Mouse (Mus musculus) embryo, embryonic 10.5 days (tissue): ENCODE data around the gene Stx11.
A peak's percentile ranks its signal among the peaks of the same experiment; 100 is the strongest.
"Not testable (repeated sequence)": the region's sequence is repeated elsewhere in the genome, so short reads cannot be mapped to it uniquely, and the experiment has no call there.

Experiments used
- DNase-seq: peaks from one replicate; pipeline ENCODE4 v3.0.0-alpha.2; 2015; ENCODE audit warnings: low spot score

Stx11 gene

DNA sequence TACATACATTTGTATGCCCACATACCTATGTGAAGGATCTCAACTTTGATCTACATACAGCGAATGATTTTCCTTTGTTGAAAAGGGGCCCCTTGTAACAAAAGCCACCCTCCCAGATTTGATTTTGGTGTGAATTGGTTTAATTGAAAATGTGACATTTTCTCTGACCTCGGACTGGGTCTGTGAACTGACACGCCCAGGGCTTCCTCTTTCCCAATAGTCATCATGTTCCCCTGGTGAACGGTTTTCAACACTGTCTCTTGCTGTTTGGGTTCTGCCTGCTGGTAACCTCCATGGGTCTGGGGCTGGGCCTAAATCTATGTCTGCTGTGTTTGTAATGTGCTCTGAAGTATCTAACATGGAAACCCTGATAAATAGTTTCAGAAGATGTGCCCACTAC lies 6.8 kb downstream of the Stx11 start:
- DNase-seq, result no peak

GRCm38 (mm10) chr10:12955831-12956230 lies 8.3 kb downstream of the Stx11 start:
- DNase-seq, result no peak

- not testable (repeated sequence) for DNase-seq
Observed at GRCm38 (mm10) chr10:12951358-12951757, 12.7 kb downstream of the Stx11 start.

DNA sequence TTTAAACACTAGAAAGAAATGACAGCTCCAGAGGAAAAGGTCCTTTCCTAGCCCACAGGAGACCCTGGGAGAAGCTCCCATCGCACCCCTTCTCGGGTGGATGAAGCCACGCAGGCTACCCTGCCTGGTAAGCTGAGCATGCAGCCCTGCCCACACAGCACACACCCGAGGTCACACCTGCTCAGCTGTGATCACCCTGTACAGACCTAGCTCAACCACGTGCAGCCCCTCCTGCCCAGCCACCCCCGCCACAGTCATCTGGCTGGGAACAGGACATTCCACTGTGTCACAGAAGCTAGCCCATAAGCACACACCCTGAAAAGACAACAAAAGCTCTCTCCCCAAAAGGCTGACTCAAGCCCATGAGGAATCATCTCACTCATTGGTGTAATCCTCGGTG lies 14.8 kb downstream of the Stx11 start:
- DNase-seq, result no peak

DNA sequence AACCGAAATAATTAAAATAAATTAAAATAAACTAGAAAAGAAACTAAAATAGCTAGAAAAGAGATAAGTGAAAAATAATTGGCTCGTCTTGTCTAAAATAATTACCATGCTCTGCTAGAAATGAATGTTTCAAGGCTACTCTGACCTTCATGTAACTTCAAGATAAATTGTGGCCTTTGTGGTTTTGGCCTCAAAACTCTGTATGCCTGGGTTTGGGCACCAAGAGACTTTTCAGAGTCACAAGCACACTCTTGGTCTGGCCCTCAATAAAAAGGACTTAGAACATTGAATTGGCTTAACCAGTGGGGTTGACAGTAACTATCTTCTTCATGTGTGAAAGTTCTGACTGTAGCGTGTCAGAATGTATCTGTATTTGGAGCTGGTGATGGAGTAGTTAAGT lies 16.5 kb downstream of the Stx11 start:
- no peak for DNase-seq

- DNase-seq, result peak; percentile 71
Observed at GRCm38 (mm10) chr10:12941018-12941761, 22.9 kb downstream of the Stx11 start.

DNA sequence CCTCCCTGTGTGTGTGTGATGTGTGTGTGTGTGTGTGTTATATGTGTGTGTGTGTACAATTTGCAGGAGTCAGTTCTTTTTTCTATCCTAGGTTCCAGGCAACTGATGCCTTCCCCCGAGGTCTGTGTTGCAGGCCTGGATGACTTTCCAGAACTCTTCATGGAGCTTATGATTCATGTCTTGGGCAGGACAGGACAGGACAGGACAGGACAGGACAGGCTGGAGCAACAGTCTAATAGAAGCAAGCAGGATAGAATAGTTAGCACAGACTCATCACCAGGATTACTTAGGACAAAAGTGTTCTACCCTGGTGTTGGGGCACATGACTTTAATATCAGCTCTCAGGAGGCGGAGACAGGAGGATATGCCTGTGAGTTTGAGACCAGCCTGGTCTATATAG lies 25.3 kb downstream of the Stx11 start:
- DNase-seq, result no peak

GRCm38 (mm10) chr10:12936079-12936478 lies 28.0 kb downstream of the Stx11 start:
- no peak for DNase-seq

DNA sequence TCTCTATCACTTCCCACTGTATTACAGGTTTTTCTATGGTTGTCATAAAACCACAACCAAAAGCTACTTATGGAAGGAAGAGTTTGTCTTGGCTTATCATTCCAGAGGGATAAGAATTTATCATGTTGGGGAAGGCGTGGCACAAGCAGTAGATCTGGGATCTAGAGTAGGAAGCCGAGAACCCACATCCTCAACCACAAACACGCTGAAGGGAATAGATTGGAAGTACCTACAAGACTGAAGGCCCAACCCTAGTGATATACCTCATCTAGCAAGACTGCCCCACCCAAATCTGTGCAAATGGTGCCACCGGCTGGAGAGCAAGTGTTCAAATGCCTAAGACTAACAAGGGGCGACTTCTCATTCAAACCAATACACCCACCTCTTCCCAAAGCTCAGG lies 28.5 kb downstream of the Stx11 start:
- no peak for DNase-seq

- no peak for DNase-seq
Observed at GRCm38 (mm10) chr10:12931492-12932400, 32.4 kb downstream of the Stx11 start.

- no peak for DNase-seq
Observed at GRCm38 (mm10) chr10:12930351-12930905, 33.7 kb downstream of the Stx11 start.

GRCm38 (mm10) chr10:12929857-12930174 lies 34.3 kb downstream of the Stx11 start:
- no peak for DNase-seq

- DNase-seq, result no peak
Observed at GRCm38 (mm10) chr10:12929149-12929856, 34.8 kb downstream of the Stx11 start.

GRCm38 (mm10) chr10:12928193-12928592 lies 35.9 kb downstream of the Stx11 start:
- no peak for DNase-seq

DNA sequence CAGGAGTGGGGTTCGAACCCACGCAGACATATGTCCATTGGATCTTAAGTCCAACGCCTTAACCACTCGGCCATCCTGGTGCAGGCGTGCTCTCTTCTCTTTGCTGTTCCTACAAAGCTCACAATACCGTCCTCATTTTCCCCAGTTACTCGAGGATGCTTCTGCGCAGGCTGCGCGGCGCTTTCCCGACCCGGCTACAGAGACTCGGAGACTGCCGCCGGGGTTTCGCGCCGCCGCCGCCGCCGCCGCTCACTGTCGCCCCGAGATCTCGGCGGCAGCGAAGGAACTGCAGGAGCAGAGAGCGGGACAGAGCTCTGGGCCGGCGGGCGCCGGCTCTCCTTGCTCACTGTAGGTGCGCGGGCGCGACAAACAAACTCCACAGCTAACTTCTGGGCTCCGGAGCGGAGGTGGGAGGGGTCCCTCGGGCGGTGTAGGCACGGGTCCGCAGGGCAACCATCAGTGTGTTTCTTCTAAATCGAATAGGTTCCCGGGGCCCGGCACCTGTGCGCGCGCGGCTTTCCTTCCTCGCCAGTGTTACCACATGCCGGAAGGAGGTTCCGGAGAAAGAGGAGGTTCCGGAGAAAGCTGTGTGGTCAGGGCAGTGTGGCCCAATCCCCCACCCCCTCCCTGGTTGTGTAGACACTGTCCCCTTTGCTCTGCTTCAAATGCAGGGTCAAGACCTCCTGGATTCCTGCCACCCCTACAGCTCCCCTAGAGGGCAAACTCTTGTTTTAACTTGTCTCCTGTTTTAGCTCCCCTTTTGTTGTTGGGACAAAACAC lies 41.3 kb downstream of the Stx11 start:
- DNase-seq, result peak; percentile 99

DNA sequence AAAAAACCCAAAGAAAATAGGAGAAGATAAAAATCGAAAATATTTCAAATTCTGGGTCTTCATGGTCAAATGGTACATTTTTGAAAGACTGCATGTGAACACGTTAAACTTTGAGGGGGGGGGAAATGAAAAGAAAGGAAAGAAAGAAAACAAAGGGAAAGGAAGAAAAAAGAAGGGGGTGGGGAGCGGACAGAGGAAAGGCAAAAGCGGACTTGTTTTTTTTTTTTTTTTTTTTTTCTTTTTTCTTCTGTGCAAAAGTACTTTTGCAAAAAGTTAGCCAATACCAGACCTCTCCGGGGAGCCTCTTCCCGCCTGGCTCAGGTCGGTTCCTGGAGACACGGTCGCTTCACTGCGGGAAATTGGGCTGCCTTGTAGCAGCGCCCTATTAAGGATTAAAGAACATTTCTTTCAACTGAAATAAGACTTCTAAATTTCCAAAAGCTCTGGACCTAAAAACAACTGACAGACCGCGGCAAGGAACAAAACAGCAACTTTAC lies 42.0 kb downstream of the Stx11 start:
- DNase-seq, result no peak

- DNase-seq, result peak; percentile 50
Observed at GRCm38 (mm10) chr10:12921551-12922040, 42.5 kb downstream of the Stx11 start.

GRCm38 (mm10) chr10:12919287-12919686 lies 44.8 kb downstream of the Stx11 start:
- DNase-seq, result peak; percentile 73

- DNase-seq, result peak; percentile 53
Observed at GRCm38 (mm10) chr10:12917626-12918025, 46.5 kb downstream of the Stx11 start.

- DNase-seq, result no peak
Observed at GRCm38 (mm10) chr10:12916376-12916775, 47.7 kb downstream of the Stx11 start.

DNA sequence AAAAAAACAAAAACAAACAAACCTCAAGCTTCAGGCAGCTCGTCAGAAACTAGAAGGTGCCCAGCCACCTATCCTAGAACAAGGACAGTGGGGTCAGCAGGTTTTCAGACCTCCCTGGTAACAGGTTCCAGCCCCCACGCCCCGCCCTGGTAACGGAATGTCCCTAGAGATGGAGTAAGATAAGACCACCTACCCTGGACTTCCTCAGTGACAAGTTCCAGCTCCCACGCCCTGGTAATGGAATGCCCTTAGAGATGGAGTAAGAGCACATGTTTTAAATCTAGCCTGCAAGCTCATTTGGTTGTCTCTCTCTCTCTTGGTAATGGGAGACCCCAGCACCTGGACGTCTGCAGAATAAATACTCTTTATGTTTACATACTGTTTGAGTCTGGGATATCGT lies 48.3 kb downstream of the Stx11 start:
- DNase-seq, result peak; percentile 44
